8 mouse cellular contexts compared by ENCODE assay signal in the genomic region with DNA sequence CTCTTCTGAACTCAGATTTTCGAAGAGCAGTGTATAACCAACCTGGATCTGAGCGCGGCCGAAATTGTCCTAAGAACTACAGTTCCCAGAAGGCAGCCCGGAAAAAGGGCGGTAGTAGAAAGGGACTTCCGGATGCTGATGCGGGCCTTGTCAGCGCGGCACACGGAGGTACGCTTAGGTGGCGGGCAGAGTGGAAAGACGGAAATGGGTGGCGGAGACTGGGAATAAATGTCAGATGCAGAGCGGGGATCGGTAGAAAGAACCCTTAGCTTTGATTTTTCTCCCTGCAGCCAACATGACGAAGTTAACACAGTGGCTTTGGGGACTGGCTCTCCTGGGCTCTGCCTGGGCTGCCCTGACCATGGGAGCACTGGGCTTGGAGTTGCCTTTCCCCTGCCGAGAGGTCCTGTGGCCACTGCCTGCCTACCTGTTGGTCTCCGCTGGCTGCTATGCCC. TPM values are rescaled to one million over a fixed set of nuclear protein-coding genes. Genes with fewer than 3 reads are reported as not detected.
DNase-seq lines count a peak whose midpoint lies in the region; ATAC-seq and TF ChIP-seq lines count a peak whose summit lies in the region.

No protein-coding gene starts in this region.

- H3K4me1 ChIP-seq in G1E (ENCODE audit: insufficient read depth, low read depth, low read length), result peaks cover 8% of the 10 kb centered on the region
- peaks cover 41% of the 10 kb centered on the region for H3K4me1 ChIP-seq in forebrain, embryonic 12.5 days
- peaks cover 16% of the 10 kb centered on the region; the same call in 1 of the 2 replicates for H3K4me1 ChIP-seq in lung, postnatal 0 days (ENCODE audit: insufficient read depth, low read depth, low read length)

- intact Hi-C loops in heart, postnatal 36 days (cut with DNase I), result loop anchor here (1.0 to 10.0 kb wide), 2 partner anchors 14 to 578 kb away; no protein-coding TSS in a partner anchor

- H3K9ac ChIP-seq in forebrain, embryonic 12.5 days, result peak overlapping the region; percentile 83
- peak overlapping the region; percentile 76 for H3K9ac ChIP-seq in lung, postnatal 0 days (replicated peaks; ENCODE audit: low read depth)

- H3K27ac ChIP-seq in forebrain, embryonic 12.5 days, result peak overlapping the region; percentile 68
- H3K27ac ChIP-seq in lung, postnatal 0 days (ENCODE audit: low read length), result peak overlapping the region; percentile 76

- no peak for TF ChIP-seq EP300 in lung, postnatal 0 days (IDR thresholded peaks at IDR 0.05)

- no peaks in the 10 kb centered on the region for H3K9me3 ChIP-seq in G1E (replicated peaks)
- H3K9me3 ChIP-seq in forebrain, embryonic 12.5 days, result no peaks in the 10 kb centered on the region
- H3K9me3 ChIP-seq in lung, postnatal 0 days (ENCODE audit: low read length), result no peaks in the 10 kb centered on the region

- peak; percentile 62 for DNase-seq in G1E (ENCODE audit: low spot score)
- DNase-seq in c-Kit-positive CD71-negative TER-119-negative erythroid progenitor cells, embryonic 14.5 days (ENCODE audit: low read depth), result peak; percentile 66
- peak; percentile 75 to 77 for DNase-seq in heart, postnatal 36 days
- DNase-seq in layer of hippocampus, adult 8-10 months (ENCODE audit: low spot score in 2 of 2), result peak; percentile 78 to 83
- peak; percentile 93 for DNase-seq in lung, postnatal 0 days (ENCODE audit: low spot score)
- peak; percentile 87 for DNase-seq in retina, embryonic 14.5 days (ENCODE audit: low spot score)
- DNase-seq in thymus, postnatal 4 days, result peak; percentile 82

- H3K27me3 ChIP-seq in G1E (ENCODE audit: insufficient read depth, low read length), result peaks cover 34% of the 10 kb centered on the region
- peaks cover 14% of the 10 kb centered on the region; the same call in 1 of the 2 replicates for H3K27me3 ChIP-seq in forebrain, embryonic 12.5 days
- H3K27me3 ChIP-seq in lung, postnatal 0 days (replicated peaks; ENCODE audit: insufficient read depth, low read length), result no peaks in the 10 kb centered on the region

- H3K4me3 ChIP-seq in G1E (ENCODE audit: low read depth, low read length), result peak overlapping the region; percentile 82
- H3K4me3 ChIP-seq in forebrain, embryonic 12.5 days (replicated peaks), result peak overlapping the region; percentile 71
- H3K4me3 ChIP-seq in lung, postnatal 0 days (ENCODE audit: low read depth, low read length), result peak overlapping the region; percentile 68

- no peak for TF ChIP-seq CTCF in G1E (IDR thresholded peaks at IDR 0.05; ENCODE audit: low read depth, low read length)
- TF ChIP-seq CTCF in lung, postnatal 0 days (IDR thresholded peaks at IDR 0.05), result no peak

- peak overlapping the region; percentile 98 for H3K4me2 ChIP-seq in forebrain, embryonic 12.5 days
- peak overlapping the region; percentile 97 for H3K4me2 ChIP-seq in lung, postnatal 0 days (replicated peaks; ENCODE audit: low read depth, low read length)

- whole genome bisulfite sequencing in forebrain, embryonic 12.5 days, result under 1% methylated on average over 20 of the region's 20 CpGs
- under 1% methylated on average over 20 of the region's 20 CpGs for WGBS in lung, postnatal 0 days

- peaks cover 12% of the 10 kb centered on the region for H3K36me3 ChIP-seq in G1E (replicated peaks)
- H3K36me3 ChIP-seq in forebrain, embryonic 12.5 days (replicated peaks), result no peaks in the 10 kb centered on the region; the same call in 1 of the 2 replicates
- no peaks in the 10 kb centered on the region for H3K36me3 ChIP-seq in lung, postnatal 0 days (ENCODE audit: insufficient read depth, low read length)

- peak; percentile 75 for ATAC-seq in G1E (ENCODE audit: extremely low read depth, insufficient number of reproducible peaks, low FRiP score, poor library complexity, severe bottlenecking)
- peak; percentile 90 for ATAC-seq in forebrain, embryonic 12.5 days (ENCODE audit: low FRiP score)
- ATAC-seq in lung, postnatal 0 days, result peak; percentile 89

RNA-seq across cellular contexts. Expression of a gene that starts 3.9 kb away (rescaled TPM):
- total RNA-seq in G1E (2014; fragmentation: Nextera tagmentation), result not detected in 2 replicates
- 0.66 TPM in 1 of 2 replicates, not detected in the other for total RNA-seq in G1E (2017)
- not detected in 2 replicates for polyA plus RNA-seq in G1E (2012)
- polyA plus RNA-seq in forebrain, embryonic 12.5 days (2016; fragmentation: Nextera tagmentation; extraction: Ambion mirVana), result 28.6 and 29.7 TPM in 2 replicates
- 10 to 100 TPM; 20.5 to 23.0 TPM for total RNA-seq in heart, postnatal 36 days (2021)
- total RNA-seq in layer of hippocampus, adult 8-10 months (2022), result 10 to 100 TPM; 51.8 to 69.9 (median 58.2) TPM
- polyA plus RNA-seq in lung, postnatal 0 days (2015; fragmentation: Nextera tagmentation; extraction: Ambion mirVana), result 95.7 and 96.4 TPM in 2 replicates

RNA-seq across cellular contexts. Expression of a gene that starts 7.3 kb away (rescaled TPM):
- total RNA-seq in G1E (2014; fragmentation: Nextera tagmentation) (13.2 and 13.5 TPM in 2 replicates), G1E (2017) (47.7 and 54.5 TPM in 2 replicates)
- 178 and 207 TPM in 2 replicates for polyA plus RNA-seq in G1E (2012)
- polyA plus RNA-seq in forebrain, embryonic 12.5 days (2016; fragmentation: Nextera tagmentation; extraction: Ambion mirVana), result 79.1 and 84.3 TPM in 2 replicates
- 10 to 100 TPM; 50.0 to 52.3 TPM for total RNA-seq in heart, postnatal 36 days (2021)
- total RNA-seq in layer of hippocampus, adult 8-10 months (2022), result 10 to 100 TPM; 44.2 to 67.3 (median 61.7) TPM
- polyA plus RNA-seq in lung, postnatal 0 days (2015; fragmentation: Nextera tagmentation; extraction: Ambion mirVana), result 125 and 136 TPM in 2 replicates

RNA-seq across cellular contexts. Expression of a gene that starts 14.5 kb away (rescaled TPM):
- not detected in 2 replicates for total RNA-seq in G1E (2014; fragmentation: Nextera tagmentation)
- total RNA-seq in G1E (2017), result 0.05 and 0.12 TPM in 2 replicates
- not detected in 2 replicates for polyA plus RNA-seq in G1E (2012)
- polyA plus RNA-seq in forebrain, embryonic 12.5 days (2016; fragmentation: Nextera tagmentation; extraction: Ambion mirVana), result 9.7 and 12.6 TPM in 2 replicates
- 10 to 100 TPM; 28.3 to 42.6 TPM for total RNA-seq in heart, postnatal 36 days (2021)
- total RNA-seq in layer of hippocampus, adult 8-10 months (2022), result 10 to 100 TPM in 2 of 4 experiments, 1 to 10 TPM in 2; 7.9 to 12.6 (median 10.5) TPM
- polyA plus RNA-seq in lung, postnatal 0 days (2015; fragmentation: Nextera tagmentation; extraction: Ambion mirVana), result 174 and 188 TPM in 2 replicates

RNA-seq across cellular contexts. Expression of a gene that starts 20.4 kb away (rescaled TPM):
- 1.8 and 10.1 TPM in 2 replicates for total RNA-seq in G1E (2014; fragmentation: Nextera tagmentation)
- 0.64 and 0.76 TPM in 2 replicates for total RNA-seq in G1E (2017)
- 2.7 and 2.8 TPM in 2 replicates for polyA plus RNA-seq in G1E (2012)
- 25.1 and 26.6 TPM in 2 replicates for polyA plus RNA-seq in forebrain, embryonic 12.5 days (2016; fragmentation: Nextera tagmentation; extraction: Ambion mirVana)
- total RNA-seq in heart, postnatal 36 days (2021), result under 1 TPM; 0.42 to 0.62 TPM
- 10 to 100 TPM; 74.0 to 89.3 (median 80.2) TPM for total RNA-seq in layer of hippocampus, adult 8-10 months (2022)
- polyA plus RNA-seq in lung, postnatal 0 days (2015; fragmentation: Nextera tagmentation; extraction: Ambion mirVana), result 1.8 and 2.1 TPM in 2 replicates

RNA-seq across cellular contexts. Expression of a gene that starts 20.7 kb away (rescaled TPM):
- total RNA-seq in G1E (2014; fragmentation: Nextera tagmentation) (105 and 132 TPM in 2 replicates), G1E (2017) (86.4 and 106 TPM in 2 replicates)
- 145 and 167 TPM in 2 replicates for polyA plus RNA-seq in G1E (2012)
- 249 and 252 TPM in 2 replicates for polyA plus RNA-seq in forebrain, embryonic 12.5 days (2016; fragmentation: Nextera tagmentation; extraction: Ambion mirVana)
- 10 to 100 TPM; 82.3 to 87.0 TPM for total RNA-seq in heart, postnatal 36 days (2021)
- 10 to 100 TPM; 73.9 to 82.9 (median 79.4) TPM for total RNA-seq in layer of hippocampus, adult 8-10 months (2022)
- 282 and 309 TPM in 2 replicates for polyA plus RNA-seq in lung, postnatal 0 days (2015; fragmentation: Nextera tagmentation; extraction: Ambion mirVana)

Comparison
In these comparisons a context has a peak if more than half of its experiments do, and no peak if none do; other contexts are left out.
1. Peak in every context shown above with its lines: DNase-seq, ATAC-seq, H3K4me3 ChIP-seq and H3K27ac ChIP-seq.
2. RNA of a gene that starts 3.9 kb away (total RNA-seq): 51.8 to 69.9 TPM in layer of hippocampus, adult 8-10 months and 20.5 to 23.0 TPM in heart, postnatal 36 days; 0.66 TPM in G1E; every median in the first group is over 10 times any median in the second.
3. RNA of a gene that starts 14.5 kb away (total RNA-seq): 28.3 to 42.6 TPM in heart, postnatal 36 days and 7.9 to 12.6 TPM in layer of hippocampus, adult 8-10 months; 0.05 to 0.12 TPM in G1E; every median in the first group is over 4 times any median in the second.